Mouse (Mus musculus): ENCODE data around the gene Clic4. TPM values are rescaled to one million over a fixed set of nuclear protein-coding genes. Genes with fewer than 3 reads are reported as not detected.
A peak's percentile ranks its signal among the peaks of the same experiment; 100 is the strongest.
"Not testable (repeated sequence)": the region's sequence is repeated elsewhere in the genome, so short reads cannot be mapped to it uniquely, and the experiment has no call there.

The Clic4 gene
- polyA plus RNA-seq, 1 experiment from 2014 or later = 171 TPM

DNA sequence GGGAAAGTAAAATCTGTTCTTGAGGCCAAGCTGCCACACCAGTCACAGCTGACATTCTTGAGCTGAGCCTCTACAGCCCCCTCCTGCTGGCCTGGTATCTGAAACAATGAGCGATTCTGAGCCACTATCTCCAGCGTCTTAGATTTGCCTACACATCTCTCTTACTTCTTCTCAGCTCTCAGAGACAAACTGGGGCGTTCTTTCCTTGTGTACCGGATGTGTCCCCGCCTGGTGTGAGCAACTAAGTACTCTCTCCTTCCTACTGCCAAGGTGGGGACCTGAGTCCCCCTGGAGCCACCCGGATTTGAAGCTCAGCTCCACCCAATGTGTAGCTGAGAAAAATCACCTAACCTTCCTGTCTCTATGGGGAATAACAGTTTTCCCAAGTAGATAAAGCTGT, 19.2 kb upstream of the Clic4 start:
- Histone ChIP-seq H3K9me3 (no peaks in the 10 kb centered on the region), H3K9ac (no peak overlapping the region), H3K4me2 (replicated peaks) (no peak overlapping the region), H3K27me3 (no peaks in the 10 kb centered on the region), H3K4me3 (no peak overlapping the region), H3K27ac (no peak overlapping the region), H3K36me3 (no peaks in the 10 kb centered on the region), H3K4me1 (peaks cover 11% of the 10 kb centered on the region)
- no peak for ATAC-seq (ENCODE audit: insufficient number of reproducible peaks, insufficient read depth, low FRiP score, low TSS enrichment)
- WGBS = 39% methylated on average over 6 of the region's 6 CpGs

- Histone ChIP-seq H3K27me3 (no peaks in the 10 kb centered on the region), H3K4me3 (no peak overlapping the region), H3K9me3 (no peaks in the 10 kb centered on the region), H3K27ac (no peak overlapping the region), H3K4me1 (peaks cover 18% of the 10 kb centered on the region), H3K4me2 (replicated peaks) (no peak overlapping the region), H3K36me3 (no peaks in the 10 kb centered on the region), H3K9ac (no peak overlapping the region)
- ATAC-seq (ENCODE audit: insufficient number of reproducible peaks, insufficient read depth, low FRiP score, low TSS enrichment) = no peak
- 86% methylated on average over 8 of the region's 8 CpGs for WGBS
Observed at GRCm38 (mm10) chr4:135291199-135291598, 18.6 kb upstream of the Clic4 start.

GRCm38 (mm10) chr4:135287975-135288374, 15.4 kb upstream of the Clic4 start:
- WGBS = 80% methylated on average over 3 of the region's 3 CpGs
- no peak overlapping the region for H3K9ac ChIP-seq
- H3K27me3 ChIP-seq = no peaks in the 10 kb centered on the region
- no peak overlapping the region for H3K27ac ChIP-seq
- H3K4me1 ChIP-seq = peaks cover 18% of the 10 kb centered on the region
- no peaks in the 10 kb centered on the region for H3K36me3 ChIP-seq
- H3K4me2 ChIP-seq (replicated peaks) = no peak overlapping the region
- no peak for ATAC-seq (ENCODE audit: insufficient number of reproducible peaks, insufficient read depth, low FRiP score, low TSS enrichment)
- H3K9me3 ChIP-seq = no peaks in the 10 kb centered on the region
- no peak overlapping the region for H3K4me3 ChIP-seq

GRCm38 (mm10) chr4:135286833-135287395, 14.3 kb upstream of the Clic4 start:
- Histone ChIP-seq H3K27me3 (no peaks in the 10 kb centered on the region), H3K9me3 (no peaks in the 10 kb centered on the region), H3K27ac (0 out of 2 replicates have a peak overlapping the region, but pooled peaks have one; percentile 36), H3K4me1 (peaks cover 11% of the 10 kb centered on the region), H3K9ac (peak overlapping the region; percentile 33; the same call in 1 of the 2 replicates), H3K4me2 (replicated peaks) (peak overlapping the region; percentile 37), H3K4me3 (0 out of 2 replicates have a peak overlapping the region, but pooled peaks have one; percentile 7), H3K36me3 (no peaks in the 10 kb centered on the region)
- 10% methylated on average over 16 of the region's 16 CpGs for WGBS
- ATAC-seq (ENCODE audit: insufficient number of reproducible peaks, insufficient read depth, low FRiP score, low TSS enrichment) = no peak

DNA sequence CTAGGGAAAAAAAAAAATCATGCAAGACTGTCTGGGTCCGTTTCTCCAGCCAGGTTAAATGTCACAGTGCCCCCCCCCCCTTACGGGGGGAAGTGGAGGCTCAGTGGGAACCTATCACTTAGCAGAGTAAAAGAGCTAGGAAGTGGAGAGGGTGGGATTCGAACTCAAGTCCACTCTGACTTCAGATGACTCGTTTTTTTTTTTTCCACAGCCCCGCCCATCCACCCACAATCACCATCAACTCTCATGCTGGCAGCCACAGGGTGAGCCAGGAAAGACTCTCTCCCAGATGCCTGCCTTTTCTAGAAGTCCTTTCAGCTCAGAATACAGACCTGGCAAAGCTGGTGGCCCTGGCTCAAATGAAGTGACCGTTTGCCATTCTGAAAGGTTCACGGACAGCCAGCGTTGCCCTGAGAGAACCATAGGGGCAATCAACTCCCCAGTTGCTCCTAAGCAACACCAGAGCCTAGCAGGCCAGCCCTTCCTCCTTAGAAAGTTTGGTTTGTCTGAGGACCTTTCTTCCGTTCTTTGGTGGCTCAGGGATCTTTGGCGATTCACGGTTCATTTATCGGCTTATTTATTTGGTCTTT, 13.5 kb upstream of the Clic4 start:
- peaks cover 11% of the 10 kb centered on the region for H3K4me1 ChIP-seq
- ATAC-seq (ENCODE audit: insufficient number of reproducible peaks, insufficient read depth, low FRiP score, low TSS enrichment) = no peak
- H3K9ac ChIP-seq = no peak overlapping the region
- H3K36me3 ChIP-seq = no peaks in the 10 kb centered on the region
- H3K4me3 ChIP-seq = no peak overlapping the region
- no peak overlapping the region for H3K4me2 ChIP-seq (replicated peaks)
- H3K9me3 ChIP-seq = no peaks in the 10 kb centered on the region
- no peak overlapping the region for H3K27ac ChIP-seq
- 66% methylated on average over 12 of the region's 12 CpGs for WGBS
- H3K27me3 ChIP-seq = no peaks in the 10 kb centered on the region

- Histone ChIP-seq H3K36me3 (no peaks in the 10 kb centered on the region), H3K4me2 (replicated peaks) (no peak overlapping the region), H3K9ac (no peak overlapping the region), H3K4me1 (peaks cover 11% of the 10 kb centered on the region), H3K27me3 (no peaks in the 10 kb centered on the region), H3K4me3 (no peak overlapping the region), H3K9me3 (no peaks in the 10 kb centered on the region), H3K27ac (no peak overlapping the region)
- 56% methylated on average over 8 of the region's 8 CpGs for WGBS
- ATAC-seq (ENCODE audit: insufficient number of reproducible peaks, insufficient read depth, low FRiP score, low TSS enrichment) = no peak
Observed at GRCm38 (mm10) chr4:135285436-135285835, 12.8 kb upstream of the Clic4 start.

- no peaks in the 10 kb centered on the region for H3K9me3 ChIP-seq
- H3K36me3 ChIP-seq = no peaks in the 10 kb centered on the region
- no peak overlapping the region for H3K4me2 ChIP-seq (replicated peaks)
- no peak overlapping the region for H3K27ac ChIP-seq
- no peak overlapping the region for H3K9ac ChIP-seq
- peaks cover 11% of the 10 kb centered on the region for H3K4me1 ChIP-seq
- no peak for ATAC-seq (ENCODE audit: insufficient number of reproducible peaks, insufficient read depth, low FRiP score, low TSS enrichment)
- WGBS = 91% methylated on average over 7 of the region's 7 CpGs
- no peaks in the 10 kb centered on the region for H3K27me3 ChIP-seq
- no peak overlapping the region for H3K4me3 ChIP-seq
Observed at GRCm38 (mm10) chr4:135283875-135284274, 11.3 kb upstream of the Clic4 start.

GRCm38 (mm10) chr4:135283417-135283816, 10.8 kb upstream of the Clic4 start:
- H3K27me3 ChIP-seq = no peaks in the 10 kb centered on the region
- WGBS = 79% methylated on average over 4 of the region's 4 CpGs
- H3K4me1 ChIP-seq = peaks cover 11% of the 10 kb centered on the region
- no peak for ATAC-seq (ENCODE audit: insufficient number of reproducible peaks, insufficient read depth, low FRiP score, low TSS enrichment)
- H3K27ac ChIP-seq = no peak overlapping the region
- no peaks in the 10 kb centered on the region for H3K9me3 ChIP-seq
- H3K4me2 ChIP-seq (replicated peaks) = no peak overlapping the region
- H3K4me3 ChIP-seq = no peak overlapping the region
- H3K9ac ChIP-seq = no peak overlapping the region
- no peaks in the 10 kb centered on the region for H3K36me3 ChIP-seq

GRCm38 (mm10) chr4:135282651-135283290, 10.2 kb upstream of the Clic4 start:
- H3K9me3 ChIP-seq = no peaks in the 10 kb centered on the region
- H3K4me2 ChIP-seq (replicated peaks) = no peak overlapping the region
- H3K27ac ChIP-seq = no peak overlapping the region
- no peaks in the 10 kb centered on the region for H3K36me3 ChIP-seq
- no peak for ATAC-seq (ENCODE audit: insufficient number of reproducible peaks, insufficient read depth, low FRiP score, low TSS enrichment)
- no peak overlapping the region for H3K9ac ChIP-seq
- H3K4me3 ChIP-seq = no peak overlapping the region
- peaks cover 11% of the 10 kb centered on the region for H3K4me1 ChIP-seq
- WGBS = 51% methylated on average over 13 of the region's 13 CpGs
- no peaks in the 10 kb centered on the region for H3K27me3 ChIP-seq

DNA sequence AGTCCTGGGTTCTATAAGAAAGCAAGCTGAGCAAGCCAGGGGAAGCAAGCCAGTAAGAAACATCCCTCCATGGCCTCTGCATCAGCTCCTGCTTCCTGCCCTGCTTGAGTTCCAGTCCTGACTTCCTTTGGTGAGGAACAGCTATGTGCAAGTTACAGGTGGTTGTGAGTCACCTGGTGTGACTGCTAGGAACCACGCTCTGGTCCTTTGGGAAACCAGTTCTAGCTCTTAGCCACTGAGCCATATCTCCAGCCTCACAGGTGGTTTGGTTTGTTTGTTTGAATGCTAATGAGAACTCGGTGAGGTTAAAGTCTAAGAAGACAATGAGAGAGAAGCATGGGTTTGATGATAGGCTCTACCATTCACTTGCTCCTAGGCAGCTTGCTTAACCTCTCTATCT, 7.4 kb upstream of the Clic4 start:
- not testable (repeated sequence) for H3K9me3 ChIP-seq; H3K9ac ChIP-seq; H3K4me2 ChIP-seq (replicated peaks); H3K27me3 ChIP-seq; H3K36me3 ChIP-seq; ATAC-seq (ENCODE audit: insufficient number of reproducible peaks, insufficient read depth, low FRiP score, low TSS enrichment); H3K4me1 ChIP-seq; H3K4me3 ChIP-seq; H3K27ac ChIP-seq
- 71% methylated on average over 2 of the region's 2 CpGs for whole genome bisulfite sequencing

GRCm38 (mm10) chr4:135276681-135277379, 4.2 kb upstream of the Clic4 start:
- Histone ChIP-seq H3K27me3 (0 out of 2 replicates have a peak, but pooled peaks cover 7% of the 10 kb centered on the region), H3K36me3 (no peaks in the 10 kb centered on the region), H3K4me2 (replicated peaks) (no peak overlapping the region), H3K4me1 (peaks cover 4% of the 10 kb centered on the region; the same call in 1 of the 2 replicates), H3K9ac (no peak overlapping the region), H3K27ac (no peak overlapping the region), H3K4me3 (no peak overlapping the region), H3K9me3 (no peaks in the 10 kb centered on the region)
- ATAC-seq (ENCODE audit: insufficient number of reproducible peaks, insufficient read depth, low FRiP score, low TSS enrichment) = no peak
- WGBS = 67% methylated on average over 4 of the region's 4 CpGs

GRCm38 (mm10) chr4:135274761-135275160, 2.1 kb upstream of the Clic4 start:
- no peak overlapping the region for H3K4me2 ChIP-seq (replicated peaks)
- H3K9ac ChIP-seq = no peak overlapping the region
- H3K36me3 ChIP-seq = no peaks in the 10 kb centered on the region
- H3K4me3 ChIP-seq = no peak overlapping the region
- WGBS = 59% methylated on average over 7 of the region's 7 CpGs
- ATAC-seq (ENCODE audit: insufficient number of reproducible peaks, insufficient read depth, low FRiP score, low TSS enrichment) = no peak
- H3K27ac ChIP-seq = no peak overlapping the region
- H3K9me3 ChIP-seq = no peaks in the 10 kb centered on the region
- H3K4me1 ChIP-seq = peaks cover 18% of the 10 kb centered on the region
- H3K27me3 ChIP-seq = 0 out of 2 replicates have a peak, but pooled peaks cover 7% of the 10 kb centered on the region
